Mouse (Mus musculus) neutrophil, adult 83 days (primary cell): ENCODE data around the gene Proz. TPM values are rescaled to one million over a fixed set of nuclear protein-coding genes. Genes with fewer than 3 reads are reported as not detected.

Source experiments
- total RNA-seq, 2 experiments: library from RNA; stranded (reverse); gene quantifications; one replicate each; pipeline ENCODE4 v1.2.4; 2023

The Proz gene
- under 1 TPM; 0.11 to 0.13 TPM for total RNA-seq

DNA sequence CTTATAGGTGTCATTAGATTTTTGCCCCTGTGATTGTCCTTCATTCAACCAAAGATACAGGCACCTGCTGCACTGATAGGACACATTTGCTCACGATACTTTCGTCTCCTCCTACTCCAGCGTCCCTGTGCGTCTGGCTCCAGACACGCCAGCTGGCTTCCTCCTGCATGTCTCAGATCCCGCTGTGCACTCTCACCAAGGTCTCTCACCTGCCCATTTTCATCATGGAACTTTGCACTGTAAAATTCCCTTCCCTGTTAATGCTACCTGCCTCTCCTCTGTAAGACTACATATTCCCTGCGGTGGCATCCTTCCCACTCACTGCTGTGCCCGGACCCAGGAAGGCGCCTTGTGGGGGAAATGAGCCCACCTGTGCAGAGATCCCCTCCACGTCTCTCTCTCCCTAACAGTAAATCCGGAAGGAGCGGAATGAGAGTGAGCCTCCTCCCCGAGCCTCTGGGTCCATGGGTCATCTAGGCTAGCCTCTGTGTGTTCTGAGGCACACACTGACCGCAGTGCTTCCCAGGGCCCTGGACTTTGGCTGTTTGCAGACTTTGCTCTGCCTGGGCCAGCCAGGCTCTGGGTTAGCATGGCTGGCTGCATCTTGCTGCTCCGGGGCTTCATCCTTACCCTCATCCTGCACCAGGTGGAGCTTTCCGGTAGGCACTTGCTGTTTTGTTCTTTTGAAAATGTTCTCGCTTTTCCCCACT, at the start of gene Proz:
Gene Proz (plus strand): TSS at position 474 of the 710 bp plus-strand sequence.

DNA sequence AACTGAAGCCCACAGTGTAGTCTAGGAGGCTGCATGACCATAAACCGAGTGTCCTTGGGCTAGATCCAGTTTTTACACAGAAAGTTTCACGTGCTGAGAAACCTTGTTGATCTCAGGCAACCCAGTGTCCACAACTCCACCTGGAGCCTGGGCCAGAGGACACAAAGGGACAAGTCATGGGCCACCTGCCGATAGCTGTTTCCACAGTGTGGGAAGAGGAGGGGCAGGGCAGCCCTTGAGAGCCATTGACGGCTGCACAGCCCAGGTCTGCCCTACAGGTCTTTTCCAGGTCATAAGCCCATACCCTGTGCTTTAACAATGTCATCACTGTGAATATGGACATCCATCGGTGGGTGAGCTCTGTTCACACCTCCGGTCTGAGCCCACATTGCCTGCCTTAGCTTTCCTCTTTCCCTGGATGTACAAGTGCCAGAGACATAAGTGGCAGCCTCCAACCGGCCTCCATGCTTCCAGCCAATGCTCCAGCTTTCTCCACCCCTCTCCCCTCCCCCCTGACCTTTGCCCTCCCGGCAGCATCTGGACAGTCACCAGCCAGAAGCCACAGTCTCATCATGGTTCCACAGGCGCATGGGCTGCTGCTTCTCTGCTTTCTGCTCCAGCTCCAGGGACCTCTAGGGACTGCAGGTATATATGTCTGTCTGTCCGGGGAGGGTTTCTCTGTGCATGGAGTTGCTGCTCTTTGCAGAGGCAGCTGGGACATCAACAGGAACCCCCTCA, 35.1 kb upstream of the Proz start, which contains the start of gene F7:
Gene F7 (plus strand): TSS at position 548 of the 738 bp plus-strand sequence.

DNA sequence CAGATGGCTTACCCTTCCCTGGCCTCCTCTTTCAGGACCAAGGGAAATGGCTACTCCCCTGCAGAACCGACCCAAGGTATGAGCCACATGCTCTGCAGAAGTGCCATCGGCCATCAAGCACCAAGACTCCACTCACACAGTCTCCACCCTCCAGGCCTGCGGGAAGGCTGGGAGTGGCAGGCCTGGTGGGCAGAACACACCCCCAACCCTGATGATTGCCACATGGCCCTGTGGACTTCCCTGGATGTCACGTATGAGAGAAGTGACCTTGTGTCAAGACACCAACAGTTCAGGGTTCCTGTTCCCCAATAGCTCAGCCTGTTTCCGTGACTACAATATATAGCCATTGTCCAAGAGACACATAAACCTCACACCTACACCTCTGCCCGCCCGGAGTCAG, 23.7 kb upstream of the Proz start, which contains the start of gene F10:
Gene F10 (plus strand): TSS at position 294 of the 400 bp plus-strand sequence.

GRCm38 (mm10) chr8:13105087-13105881, 44.6 kb downstream of the Proz start, which contains the start of the genes Pcid2 and Cul4a:
Gene Pcid2 (minus strand): TSS chr8:13105459.
Gene Cul4a (plus strand): TSS chr8:13105621.

Other genes with a start within 250 kb of the Proz start
- 10 to 100 TPM; 26.0 to 29.2 TPM for gene Mcf2l, start 187.1 kb upstream of the Proz start, total RNA-seq
- gene F7, start 34.9 kb upstream of the Proz start, total RNA-seq = 1 to 10 TPM; 1.6 to 1.9 TPM
- gene F10, start 23.6 kb upstream of the Proz start, total RNA-seq = 10 to 100 TPM; 43.8 to 57.0 TPM
- gene Pcid2, start 44.5 kb downstream of the Proz start, total RNA-seq = 10 to 100 TPM; 23.7 to 24.5 TPM
- gene Cul4a, start 44.7 kb downstream of the Proz start, total RNA-seq = 10 to 100 TPM; 50.1 to 51.1 TPM
- 100 to 1,000 TPM; 332 to 340 TPM for gene Lamp1, start 98.2 kb downstream of the Proz start, total RNA-seq
- gene Grtp1, start 139.7 kb downstream of the Proz start, total RNA-seq = under 1 TPM; 0.66 to 0.99 TPM
- under 1 TPM; 0.75 to 0.99 TPM for gene Adprhl1, start 193.2 kb downstream of the Proz start, total RNA-seq
- gene Dcun1d2, start 227.2 kb downstream of the Proz start, total RNA-seq = 10 to 100 TPM in 1 of 2 experiments, 1 to 10 TPM in 1; 9.3 to 10.7 TPM
- gene Tmco3, start 227.3 kb downstream of the Proz start, total RNA-seq = 10 to 100 TPM; 48.6 to 49.7 TPM